Mouse (Mus musculus) right cerebral cortex, adult 2 months (tissue): ENCODE results near the gene Lmtk3.

ENCODE experiments used
- DNase-seq, 2 experiments: peaks; one replicate each; pipeline ENCODE4 v3.0.0; 2021 to 2022; ENCODE audit warnings: low spot score in 2 of 2

The Lmtk3 gene

GRCm38 (mm10) chr7:45783511-45784091 is at the start of gene Lmtk3:
Lmtk3 (plus strand) TSS chr7:45783738.
- DNase-seq = peak; percentile 80 to 88

GRCm38 (mm10) chr7:45739162-45739763 is 44.3 kb upstream of the Lmtk3 start:
- DNase-seq = peak; percentile 88 to 92

GRCm38 (mm10) chr7:45739820-45740219 is 43.7 kb upstream of the Lmtk3 start:
- no peak for DNase-seq

- no peak for DNase-seq
Measured at GRCm38 (mm10) chr7:45741308-45741707, 42.2 kb upstream of the Lmtk3 start.

- peak in 1 of 2 experiments; percentile 39 for DNase-seq
Measured at GRCm38 (mm10) chr7:45741777-45742176, 41.8 kb upstream of the Lmtk3 start.

- peak; percentile 84 to 85 for DNase-seq
Measured at GRCm38 (mm10) chr7:45742338-45742737, 41.2 kb upstream of the Lmtk3 start.

- DNase-seq = peak; percentile 73
Measured at GRCm38 (mm10) chr7:45744387-45744786, 39.2 kb upstream of the Lmtk3 start.

- DNase-seq = no peak
Measured at GRCm38 (mm10) chr7:45746518-45746917, 37.0 kb upstream of the Lmtk3 start.

GRCm38 (mm10) chr7:45747450-45747849 is 36.1 kb upstream of the Lmtk3 start:
- DNase-seq = no peak

- no peak for DNase-seq
Measured at GRCm38 (mm10) chr7:45748110-45748509, 35.4 kb upstream of the Lmtk3 start.

GRCm38 (mm10) chr7:45749401-45749800 is 34.1 kb upstream of the Lmtk3 start:
- DNase-seq = no peak

- DNase-seq = no peak
Measured at GRCm38 (mm10) chr7:45750162-45750561, 33.4 kb upstream of the Lmtk3 start.

GRCm38 (mm10) chr7:45755703-45756102 is 27.8 kb upstream of the Lmtk3 start:
- no peak for DNase-seq

GRCm38 (mm10) chr7:45759400-45759799 is 24.1 kb upstream of the Lmtk3 start:
- DNase-seq = no peak

GRCm38 (mm10) chr7:45760151-45760550 is 23.4 kb upstream of the Lmtk3 start:
- no peak for DNase-seq

GRCm38 (mm10) chr7:45765995-45766394 is 17.5 kb upstream of the Lmtk3 start:
- no peak for DNase-seq

GRCm38 (mm10) chr7:45766764-45767163 is 16.8 kb upstream of the Lmtk3 start:
- no peak for DNase-seq

- DNase-seq = no peak
Measured at GRCm38 (mm10) chr7:45767500-45767899, 16.0 kb upstream of the Lmtk3 start.

GRCm38 (mm10) chr7:45770427-45771082 is 13.0 kb upstream of the Lmtk3 start:
- DNase-seq = no peak

- DNase-seq = no peak
Measured at GRCm38 (mm10) chr7:45771101-45771500, 12.4 kb upstream of the Lmtk3 start.

GRCm38 (mm10) chr7:45775237-45775636 is 8.3 kb upstream of the Lmtk3 start:
- no peak for DNase-seq

- no peak for DNase-seq
Measured at GRCm38 (mm10) chr7:45779081-45779641, 4.4 kb upstream of the Lmtk3 start.

GRCm38 (mm10) chr7:45782271-45782670 is 1.3 kb upstream of the Lmtk3 start:
- no peak for DNase-seq
